Mouse (Mus musculus) cerebellum, adult 9-11 months (tissue): ENCODE results near the gene Kcnn1.
"Not testable (repeated sequence)": the region's sequence is repeated elsewhere in the genome, so short reads cannot be mapped to it uniquely, and the experiment has no call there.

Source experiments
- DNase-seq: peaks from one replicate; pipeline ENCODE4 v3.0.0; 2022

The Kcnn1 gene

GRCm38 (mm10) chr8:70839408-70840351 is 23.4 kb downstream of the Kcnn1 start, which contains the start of gene Arrdc2:
Gene Arrdc2, minus strand, starts transcription at chr8:70839720.
- peak; percentile 100 for DNase-seq

GRCm38 (mm10) chr8:70838654-70839407 is 24.2 kb downstream of the Kcnn1 start:
- DNase-seq, result peak; percentile 74

GRCm38 (mm10) chr8:70836666-70837065 is 26.4 kb downstream of the Kcnn1 start:
- DNase-seq, result peak; percentile 35

GRCm38 (mm10) chr8:70834071-70834470 is 29.0 kb downstream of the Kcnn1 start:
- no peak for DNase-seq

GRCm38 (mm10) chr8:70833520-70833919 is 29.5 kb downstream of the Kcnn1 start:
- peak; percentile 47 for DNase-seq

GRCm38 (mm10) chr8:70833018-70833482 is 30.0 kb downstream of the Kcnn1 start:
- DNase-seq, result no peak

GRCm38 (mm10) chr8:70832371-70832770 is 30.7 kb downstream of the Kcnn1 start:
- no peak for DNase-seq

GRCm38 (mm10) chr8:70831517-70831916 is 31.5 kb downstream of the Kcnn1 start:
- no peak for DNase-seq

- DNase-seq, result no peak
Observed at GRCm38 (mm10) chr8:70827796-70828195, 35.3 kb downstream of the Kcnn1 start.

- DNase-seq, result no peak
Observed at GRCm38 (mm10) chr8:70827010-70827409, 36.0 kb downstream of the Kcnn1 start.

- DNase-seq, result no peak
Observed at GRCm38 (mm10) chr8:70825816-70826215, 37.2 kb downstream of the Kcnn1 start.

- DNase-seq, result no peak
Observed at GRCm38 (mm10) chr8:70823802-70824201, 39.3 kb downstream of the Kcnn1 start.

GRCm38 (mm10) chr8:70822594-70822993 is 40.5 kb downstream of the Kcnn1 start:
- DNase-seq, result not testable (repeated sequence)

GRCm38 (mm10) chr8:70821992-70822391 is 41.1 kb downstream of the Kcnn1 start:
- no peak for DNase-seq

- DNase-seq, result no peak
Observed at GRCm38 (mm10) chr8:70821399-70821962, 41.6 kb downstream of the Kcnn1 start.

- no peak for DNase-seq
Observed at GRCm38 (mm10) chr8:70820101-70820935, 42.7 kb downstream of the Kcnn1 start.

GRCm38 (mm10) chr8:70816679-70817078 is 46.4 kb downstream of the Kcnn1 start:
- no peak for DNase-seq

GRCm38 (mm10) chr8:70812885-70813284 is 50.2 kb downstream of the Kcnn1 start:
- DNase-seq, result no peak

GRCm38 (mm10) chr8:70812055-70812454 is 51.0 kb downstream of the Kcnn1 start:
- no peak for DNase-seq

GRCm38 (mm10) chr8:70810962-70811680 is 51.9 kb downstream of the Kcnn1 start:
- DNase-seq, result no peak

- no peak for DNase-seq
Observed at GRCm38 (mm10) chr8:70808955-70809701, 53.9 kb downstream of the Kcnn1 start.
